Mouse (Mus musculus) monocyte, adult 5-6 weeks (primary cell): ENCODE measurements around the gene Bcl11b. TPM values are rescaled to one million over a fixed set of nuclear protein-coding genes. Genes with fewer than 3 reads are reported as not detected.

Experiments
- ATAC-seq: fragments of 153-309, 156-312 bp; replicated peaks from 2 replicates; pipeline ENCODE4 v1.8.0; 2017; ENCODE audit warnings: mild to moderate bottlenecking; ENCODE audit not compliant: low TSS enrichment, insufficient number of reproducible peaks, severe bottlenecking, poor library complexity, low FRiP score
- total RNA-seq: library from RNA; stranded (forward); fragments of 200-1000, 200-491, 200-594 nt; gene quantifications from 3 replicates; pipeline ENCODE4 v1.2.3, GENCODE M21; 2017

The Bcl11b gene
- total RNA-seq, 1 experiment from 2014 or later: 0.76 TPM

DNA sequence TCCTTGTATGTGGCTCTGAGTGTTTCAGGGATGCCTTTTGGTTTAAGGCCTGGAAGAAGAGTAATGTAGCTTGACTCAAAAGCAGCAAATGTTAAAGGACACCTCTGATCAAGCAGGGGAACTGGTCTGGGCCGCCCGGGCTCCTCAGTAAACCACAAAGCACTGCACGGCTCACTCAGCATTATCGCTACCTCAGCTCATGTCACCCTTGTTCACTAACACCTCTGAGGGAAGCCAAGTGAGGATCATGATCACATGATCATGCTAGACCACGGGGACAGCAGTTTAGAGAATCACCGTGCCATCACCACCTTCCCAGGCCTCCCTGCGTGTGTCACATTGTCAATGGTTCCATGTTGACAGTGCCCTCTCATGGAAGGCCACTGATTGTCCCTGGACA lies 81.8 kb downstream of the Bcl11b start:
- ATAC-seq: no peak

DNA sequence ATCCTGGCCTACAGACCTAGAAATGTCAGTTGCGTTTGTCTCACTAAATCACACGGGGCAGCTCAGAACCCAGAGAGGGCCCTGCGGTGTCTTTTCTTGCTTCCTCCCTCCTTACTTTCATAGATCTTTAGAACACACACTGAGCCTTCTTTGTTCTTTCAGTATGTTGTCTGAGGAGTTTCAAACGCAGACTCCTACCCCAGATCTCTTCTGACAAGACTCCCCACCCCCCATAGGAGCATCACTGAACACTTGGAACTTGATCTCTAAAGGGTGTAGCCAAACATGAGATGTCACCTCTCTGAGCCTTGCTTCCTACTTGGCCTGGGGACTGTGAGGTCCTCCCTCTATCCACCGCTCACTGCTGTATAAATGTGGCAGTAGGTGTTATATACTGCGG lies 82.2 kb downstream of the Bcl11b start:
- ATAC-seq: no peak

DNA sequence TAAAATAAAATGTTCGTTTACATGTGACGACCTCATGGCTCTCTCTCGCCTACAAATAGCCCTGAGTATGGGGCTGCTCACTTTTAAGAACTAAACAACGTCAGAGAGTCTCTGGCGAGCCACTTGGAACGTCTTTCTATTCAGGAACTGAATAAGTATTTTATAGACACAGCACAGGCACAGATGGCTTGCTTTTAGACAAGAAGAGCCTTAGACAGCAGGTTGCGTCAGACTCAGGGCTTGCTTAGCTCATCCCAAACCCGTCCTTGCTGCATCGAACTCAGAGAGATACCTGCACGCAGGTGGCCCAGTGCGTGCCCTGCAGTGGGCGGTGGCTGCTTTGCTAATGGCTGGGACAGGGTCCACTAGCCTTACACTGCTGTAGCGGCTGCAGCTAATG lies 82.7 kb downstream of the Bcl11b start:
- ATAC-seq: no peak

DNA sequence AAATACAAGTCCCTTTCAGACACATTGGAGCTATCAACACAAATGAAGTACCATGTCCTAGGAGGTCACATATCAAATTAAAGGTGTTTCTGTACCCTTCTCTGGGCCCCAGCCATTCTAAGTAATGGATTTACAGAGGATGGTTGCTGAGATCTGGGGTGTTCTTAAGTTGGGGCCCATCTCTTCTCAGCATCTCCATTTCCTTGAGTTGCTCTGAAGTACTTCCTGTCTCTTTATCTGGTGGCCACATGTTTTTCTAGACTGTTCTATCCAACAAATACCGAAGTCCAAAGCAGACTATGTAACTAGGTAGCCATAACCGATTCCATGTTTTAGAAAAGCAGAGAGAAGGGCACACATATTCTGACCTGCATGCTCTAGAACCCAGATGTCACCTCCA lies 83.3 kb downstream of the Bcl11b start:
- no peak for ATAC-seq

DNA sequence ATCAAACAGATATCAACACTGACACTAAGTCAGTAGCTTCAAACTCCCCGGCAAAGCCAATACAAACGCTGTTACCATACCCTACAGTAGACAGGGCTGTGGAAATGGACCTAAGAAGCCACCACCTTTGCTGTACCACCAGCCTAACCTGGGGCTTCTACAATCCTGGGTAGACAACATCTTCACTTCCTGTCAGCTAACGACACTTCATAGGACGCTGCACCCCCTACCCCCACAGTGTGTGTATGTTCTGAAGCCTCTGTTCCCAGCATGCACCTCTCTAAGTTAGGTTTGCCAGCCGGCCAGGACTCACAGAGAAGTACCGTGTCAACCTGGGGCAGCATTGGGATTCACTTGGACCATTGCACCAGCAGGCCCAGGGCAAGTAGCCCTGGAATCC lies 84.6 kb downstream of the Bcl11b start:
- ATAC-seq: no peak

DNA sequence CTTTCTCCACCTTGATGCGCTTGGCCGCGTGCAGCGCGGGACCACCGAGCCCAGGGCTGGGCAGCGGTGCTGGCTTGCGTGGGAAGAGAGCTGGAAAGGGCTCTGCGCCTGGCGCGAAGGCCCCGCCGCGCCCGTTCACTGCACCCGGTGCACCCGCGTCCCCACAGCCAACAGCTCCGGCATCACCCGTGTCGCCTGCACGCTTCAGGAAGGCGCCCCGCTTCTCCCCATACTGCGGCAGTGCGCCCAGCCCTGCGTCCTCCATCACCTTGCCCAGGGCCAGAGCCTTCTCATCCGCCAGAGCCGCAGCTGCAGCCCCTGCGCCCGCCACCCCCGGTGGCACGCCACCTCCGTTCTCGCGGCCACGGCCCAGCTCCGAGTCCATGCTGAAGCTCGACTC lies 87.4 kb downstream of the Bcl11b start:
- no peak for ATAC-seq

DNA sequence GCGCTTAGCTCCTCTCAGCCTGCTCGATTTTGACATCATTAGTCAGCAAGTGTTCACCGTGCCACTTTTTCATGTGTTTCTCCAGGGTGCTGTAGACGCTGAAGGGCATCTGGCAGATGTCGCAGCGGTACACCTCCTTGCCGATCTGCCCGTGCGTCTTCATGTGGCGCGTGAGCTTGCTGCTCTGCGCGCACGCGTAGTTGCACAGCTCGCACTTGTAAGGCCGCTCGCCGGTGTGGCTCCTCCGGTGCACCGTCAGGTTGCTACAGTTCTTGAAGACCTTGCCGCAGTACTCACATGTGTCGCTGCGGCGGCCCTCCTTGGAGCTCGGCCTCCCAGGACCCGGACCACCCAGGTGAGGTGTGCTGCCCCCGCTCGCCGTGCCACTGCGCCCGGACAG lies 88.0 kb downstream of the Bcl11b start:
- no peak for ATAC-seq

DNA sequence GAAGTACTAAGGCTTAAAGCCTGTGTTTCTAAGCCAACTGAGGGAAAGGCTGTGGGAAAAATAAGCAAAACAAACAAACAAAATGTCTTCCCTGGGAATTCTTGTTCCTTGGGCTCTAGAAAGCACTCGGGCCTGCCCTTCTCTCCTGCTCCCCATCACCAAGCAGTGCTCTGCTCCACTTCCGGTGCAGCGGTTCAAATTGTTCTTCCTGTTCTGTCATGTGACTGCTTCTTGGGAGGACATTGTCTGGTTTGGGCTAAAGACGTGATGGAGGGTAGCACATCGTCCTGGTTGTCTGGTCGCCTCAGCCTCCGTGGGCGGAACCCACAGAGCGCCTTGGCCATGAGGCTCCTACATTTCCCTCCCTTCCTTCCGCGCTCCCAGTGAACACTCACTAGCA lies 94.6 kb downstream of the Bcl11b start:
- ATAC-seq: no peak

DNA sequence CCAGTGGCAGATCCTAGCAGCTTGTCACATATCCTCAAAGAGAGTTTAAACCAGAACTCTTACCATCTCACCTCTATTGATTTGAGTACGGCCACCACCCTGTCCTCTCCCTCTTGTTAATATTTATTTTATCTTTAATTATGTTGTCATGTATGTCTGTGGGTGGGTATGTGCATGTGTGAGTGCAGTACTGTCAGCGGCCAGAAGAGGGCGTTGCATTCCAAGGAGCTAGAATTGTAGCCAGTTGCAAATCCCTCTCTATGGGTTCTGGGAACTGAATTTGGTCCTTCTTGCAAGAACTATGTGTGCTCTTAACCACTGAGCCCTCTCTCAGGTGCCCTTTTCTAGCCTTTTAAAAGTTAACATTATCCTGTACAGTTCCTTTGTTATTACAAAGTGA lies 98.1 kb downstream of the Bcl11b start:
- no peak for ATAC-seq

DNA sequence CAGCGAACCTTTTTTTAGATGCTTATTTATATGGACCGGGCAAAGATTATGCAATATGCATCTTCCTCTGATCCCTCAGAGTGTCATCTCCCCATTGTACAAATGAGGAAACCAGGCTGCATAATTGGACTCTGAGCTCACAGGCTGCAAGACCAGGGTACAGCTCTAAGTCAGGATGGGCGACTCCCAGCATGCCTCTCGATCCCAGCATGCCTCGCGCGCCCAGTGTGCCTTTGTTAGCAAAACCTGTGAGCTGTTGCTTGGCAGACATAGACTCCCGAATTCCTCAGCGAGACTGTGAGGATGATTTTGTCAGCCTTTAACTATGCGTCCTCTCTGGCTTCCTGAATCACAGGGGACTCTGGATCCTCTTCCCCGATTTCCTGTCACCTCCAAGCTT lies 98.9 kb downstream of the Bcl11b start:
- ATAC-seq: no peak

DNA sequence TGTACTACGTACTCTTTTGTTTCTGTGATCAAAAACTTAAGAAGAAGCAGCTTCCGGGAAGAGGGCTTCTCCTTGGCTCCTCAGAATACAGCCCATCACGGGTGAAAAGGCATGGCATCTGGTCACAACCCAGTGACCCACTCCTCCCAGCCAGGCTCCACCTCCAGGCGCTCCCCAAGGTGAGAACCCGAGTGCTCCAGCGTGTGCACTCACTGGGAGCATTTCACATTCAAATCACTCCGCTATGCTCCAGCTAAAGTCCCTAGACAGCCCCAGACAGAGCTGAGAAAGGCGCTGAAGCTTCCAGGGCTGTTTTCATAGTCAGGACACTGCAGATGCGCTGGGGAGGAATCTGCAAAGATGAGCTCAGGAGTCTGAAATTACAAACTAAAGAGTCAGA lies 99.5 kb downstream of the Bcl11b start:
- no peak for ATAC-seq

DNA sequence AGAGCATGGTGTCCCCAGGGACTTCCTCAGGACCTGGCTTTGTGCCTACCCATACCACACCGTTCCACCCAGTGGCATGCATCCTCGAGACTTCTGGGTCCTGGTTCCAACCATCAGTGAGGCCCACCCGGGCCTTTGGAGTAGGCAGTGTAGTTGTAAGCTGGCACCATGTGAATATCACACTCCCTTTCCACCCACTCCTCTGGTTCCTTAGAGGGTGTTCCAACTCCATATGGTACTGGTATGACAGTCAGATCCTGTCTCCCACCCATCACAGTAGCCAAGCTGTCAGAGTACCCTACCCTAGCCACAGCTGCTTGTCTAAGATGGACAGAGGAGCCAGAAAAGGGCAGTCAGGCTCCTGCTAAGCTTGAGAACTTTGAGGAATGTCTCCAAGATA lies 112.0 kb downstream of the Bcl11b start:
- ATAC-seq: no peak

DNA sequence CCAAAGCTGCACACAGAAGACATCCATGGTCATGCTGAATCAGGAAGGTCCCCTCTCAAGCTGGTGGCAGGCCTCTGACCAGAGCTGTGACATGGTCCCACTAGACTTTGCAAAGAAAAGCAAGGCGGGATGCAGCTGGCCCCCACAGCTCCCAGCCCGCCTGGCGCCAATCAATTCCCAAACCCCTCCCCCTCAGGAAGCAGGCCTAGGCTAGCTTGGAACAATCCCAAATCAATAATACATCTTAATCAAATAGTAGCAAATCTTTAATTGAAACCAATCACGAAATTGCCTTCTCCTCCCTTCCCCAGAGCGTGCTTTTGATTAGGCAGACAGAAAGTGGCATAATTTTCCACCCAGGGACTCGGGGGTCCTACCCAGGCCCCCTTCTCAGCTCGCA lies 113.1 kb downstream of the Bcl11b start:
- no peak for ATAC-seq

DNA sequence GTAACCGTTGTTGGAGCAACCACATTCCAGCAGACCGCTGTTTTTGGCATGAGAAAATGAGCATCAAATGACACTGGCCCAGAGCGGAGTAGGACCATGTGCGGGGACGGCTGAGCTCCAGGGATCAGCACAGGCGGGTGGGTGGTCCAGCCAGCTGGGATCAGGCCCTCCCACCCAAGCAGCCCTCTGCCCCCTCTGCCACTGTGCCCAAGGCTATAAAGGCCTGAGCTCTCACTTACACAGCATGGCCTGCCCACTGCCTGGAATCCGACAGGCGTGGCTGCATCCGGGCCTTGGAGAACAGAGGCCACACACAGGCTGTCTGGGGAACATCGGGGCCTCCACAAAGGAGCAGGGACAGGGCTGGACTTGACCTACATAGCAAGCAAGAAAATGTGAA lies 113.6 kb downstream of the Bcl11b start:
- ATAC-seq: no peak

DNA sequence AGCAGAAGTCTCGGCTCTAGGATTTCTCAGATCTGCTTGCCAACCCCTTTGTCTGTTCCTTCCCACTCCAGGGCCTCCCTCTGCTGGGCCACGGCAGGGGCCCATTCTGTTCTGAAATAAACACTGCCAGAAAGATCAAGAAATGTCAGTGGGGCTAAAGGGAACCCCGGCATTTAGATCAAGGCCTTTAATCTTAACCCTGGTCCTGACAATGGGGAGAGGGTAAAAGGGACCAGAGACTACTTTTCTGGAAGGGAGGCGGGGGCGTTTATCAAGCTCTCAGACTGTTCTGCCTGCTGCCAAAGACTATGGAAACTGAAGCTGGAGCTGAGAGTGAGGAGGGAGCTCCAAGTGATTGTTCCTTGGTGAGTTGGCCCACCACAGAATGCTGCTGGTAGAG lies 114.8 kb downstream of the Bcl11b start:
- no peak for ATAC-seq

DNA sequence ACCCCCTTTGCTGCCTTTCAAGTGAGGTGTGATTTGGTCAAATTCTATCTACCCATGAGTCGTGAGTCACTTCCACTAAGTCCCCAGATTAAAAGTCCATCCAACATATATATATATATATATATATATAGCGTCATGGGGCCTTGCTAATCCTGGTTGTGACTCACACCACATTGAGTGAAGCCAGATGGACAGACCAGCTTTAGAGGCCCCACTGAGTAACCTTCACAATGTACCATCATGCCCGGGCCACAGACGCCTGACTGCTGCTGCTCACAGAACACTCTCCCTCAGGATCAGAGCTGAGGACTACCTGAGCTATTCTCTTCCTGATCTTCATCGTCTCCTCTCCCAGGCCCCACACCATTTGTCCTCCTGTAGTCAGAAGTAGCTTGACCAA lies 115.4 kb downstream of the Bcl11b start:
- ATAC-seq: no peak

DNA sequence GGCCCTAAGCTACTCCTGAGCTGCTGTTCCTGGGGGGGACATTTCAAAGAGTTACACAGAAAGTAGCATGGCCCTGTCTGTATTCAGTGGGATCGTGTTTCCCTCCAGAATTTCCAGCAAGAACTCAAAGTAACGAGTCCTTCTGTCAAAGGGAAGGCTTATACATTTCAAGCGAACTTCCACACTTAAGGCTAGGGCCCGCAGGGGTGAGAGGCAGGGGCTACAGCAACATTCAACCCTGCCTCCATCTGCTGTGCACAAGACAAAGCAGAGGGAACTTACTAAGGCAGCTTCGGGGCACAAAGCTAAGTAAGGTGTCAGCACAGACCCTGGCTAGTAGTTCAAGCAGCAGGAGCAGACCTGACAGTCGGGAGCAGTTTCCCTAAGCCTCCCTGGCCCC lies 115.8 kb downstream of the Bcl11b start:
- ATAC-seq: no peak

DNA sequence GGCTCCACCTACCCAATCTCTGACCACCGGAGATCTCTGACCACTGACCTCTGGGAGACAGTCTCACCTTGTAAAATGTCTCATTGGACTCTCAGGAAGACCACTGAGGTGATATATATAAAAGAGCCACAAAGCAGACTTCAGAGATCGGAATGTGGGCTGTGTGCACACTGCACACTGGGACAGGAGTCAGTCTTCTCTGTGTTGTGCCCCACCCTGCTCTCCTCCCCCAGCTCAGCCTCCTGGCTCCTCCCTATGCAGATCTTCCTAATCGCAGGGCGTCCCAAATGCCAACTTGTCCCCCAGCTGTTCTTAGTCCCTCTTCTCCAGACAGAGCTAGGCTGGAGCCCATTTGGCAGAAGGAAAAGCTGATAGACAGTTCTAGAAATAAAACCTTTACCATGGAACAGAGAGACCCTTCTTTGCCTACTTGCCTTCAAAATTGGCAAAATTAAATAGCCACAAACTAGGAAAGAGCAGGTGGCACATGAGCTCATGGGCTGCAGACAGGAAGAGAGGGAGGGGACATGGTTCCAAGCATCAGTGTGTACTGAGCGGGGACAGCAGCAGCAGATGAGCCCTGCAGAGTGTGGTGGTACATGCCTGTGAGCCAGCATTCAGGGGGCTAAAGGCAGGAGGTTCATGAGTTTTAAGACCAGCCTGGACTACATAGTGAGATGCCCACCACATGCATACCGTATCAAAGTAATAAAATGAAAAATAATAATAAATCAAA lies 118.9 kb downstream of the Bcl11b start:
- no peak for ATAC-seq

DNA sequence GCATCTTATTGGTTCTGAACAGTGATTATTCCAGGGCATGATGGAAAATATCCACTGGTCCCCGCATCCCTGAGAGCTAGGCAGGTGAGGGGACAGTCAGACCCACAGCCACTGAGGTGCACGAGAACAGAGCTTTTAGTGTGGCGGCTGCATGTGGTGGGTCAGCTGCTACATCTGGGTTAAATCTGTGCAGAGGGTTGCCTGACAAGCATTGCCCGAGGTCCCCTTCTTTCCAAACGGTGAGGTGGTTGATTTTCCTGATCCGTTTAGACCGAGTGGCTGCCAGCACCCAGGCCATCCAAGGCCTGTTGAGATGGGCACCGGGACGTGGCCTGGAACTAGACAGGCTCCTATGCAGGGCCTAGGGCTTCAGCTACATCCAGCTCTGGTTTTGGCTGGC lies 121.7 kb downstream of the Bcl11b start:
- no peak for ATAC-seq

DNA sequence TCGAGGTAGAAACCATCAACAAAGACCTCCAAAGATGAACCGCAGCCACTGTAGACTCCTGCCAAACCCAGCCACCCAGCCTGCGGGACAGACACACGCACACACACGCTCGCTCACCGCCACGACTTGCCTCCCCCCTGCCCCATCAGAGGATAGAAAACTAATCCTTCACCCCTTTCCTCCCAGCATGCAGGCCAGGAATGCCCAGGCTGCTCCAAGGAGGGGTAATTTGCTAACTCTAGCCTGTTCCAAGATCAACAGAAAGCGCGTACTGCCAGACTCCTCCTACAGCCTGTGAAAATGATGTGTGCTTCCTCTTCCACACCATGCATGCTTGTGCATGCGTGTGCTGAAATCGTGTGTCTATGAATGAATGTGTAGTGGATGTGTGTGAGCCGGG lies 122.7 kb downstream of the Bcl11b start:
- ATAC-seq: no peak

DNA sequence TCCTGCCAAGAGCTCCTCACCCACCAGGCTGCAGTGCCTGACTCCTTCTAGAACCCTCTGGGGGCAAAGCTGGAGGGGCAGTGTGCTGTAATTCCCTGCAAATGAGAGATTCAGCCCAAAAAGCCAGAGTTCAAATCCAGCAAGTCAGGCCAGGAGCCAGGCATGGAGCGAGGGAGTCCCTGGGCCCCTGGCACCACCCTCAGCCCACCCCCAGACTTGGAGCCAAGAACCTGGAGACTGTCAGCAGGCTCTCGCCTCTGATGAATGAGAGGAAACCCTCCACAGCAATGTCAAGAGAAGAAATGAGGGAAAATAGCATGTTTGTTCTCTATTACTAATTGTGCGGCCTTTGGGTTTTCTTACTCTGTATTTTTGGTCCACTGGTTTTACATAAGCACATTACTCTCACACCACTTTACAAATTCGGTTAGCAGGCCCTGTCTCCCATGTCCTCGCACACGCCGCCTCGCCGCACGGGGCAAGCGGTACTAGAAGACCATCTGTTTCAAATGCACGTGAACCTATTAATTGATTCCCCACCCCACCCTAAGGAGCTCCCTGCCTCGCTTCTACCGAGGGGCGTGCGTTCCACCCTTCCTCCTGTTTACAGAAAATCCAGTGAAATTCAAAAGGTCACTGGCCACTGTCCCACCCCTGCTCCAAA lies 124.2 kb downstream of the Bcl11b start:
- no peak for ATAC-seq
